Mouse (Mus musculus) frontal cortex, postnatal 25 days (tissue): ENCODE results near the gene Cyp2d40.
"Not testable (repeated sequence)": the region's sequence is repeated elsewhere in the genome, so short reads cannot be mapped to it uniquely, and the experiment has no call there.

ENCODE experiments used
- DNase-seq, 2 experiments: peaks; one replicate each; pipeline ENCODE4 v3.0.0; 2022; ENCODE audit warnings: low spot score in 2 of 2

Cyp2d40 gene

DNA sequence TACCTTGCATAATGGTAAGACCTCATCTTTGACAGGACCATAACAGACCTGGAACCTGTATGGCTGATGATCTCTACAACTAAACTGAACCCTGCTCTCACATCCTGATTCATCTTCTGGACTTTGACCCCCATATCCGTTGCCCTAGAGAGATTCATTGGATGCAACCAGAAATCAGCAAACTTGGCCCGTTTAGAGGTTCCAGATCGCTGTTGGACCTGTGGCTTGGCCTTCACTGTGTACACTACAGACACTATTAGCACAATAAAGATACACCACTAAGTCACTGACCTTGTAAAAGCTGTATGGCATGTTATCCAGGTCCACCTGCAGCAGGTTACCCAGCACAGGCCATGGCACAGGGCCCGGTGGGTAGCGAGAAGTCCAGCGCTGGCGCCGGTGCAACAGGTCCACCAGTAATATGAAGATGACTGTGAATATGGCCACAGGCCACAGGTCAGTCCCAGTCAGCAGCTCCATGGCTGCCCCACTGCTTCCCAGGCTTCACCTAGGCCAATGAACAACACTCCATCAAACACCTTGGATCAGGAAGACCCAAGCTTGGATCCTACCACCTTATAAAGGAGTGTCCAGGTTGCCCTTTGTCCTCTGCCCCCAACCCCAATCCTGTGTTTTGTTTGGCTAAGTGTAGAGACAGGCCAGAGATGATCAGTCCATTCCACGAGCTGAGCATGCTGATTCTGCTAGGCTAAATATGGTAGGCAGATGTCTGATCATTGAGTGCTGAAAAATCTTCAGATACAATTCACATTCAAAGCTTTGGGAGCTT is at the start of gene Cyp2d40:
Gene Cyp2d40 (minus strand): TSS at position 553 of the 790 bp plus-strand sequence.
- DNase-seq, result no peak

DNA sequence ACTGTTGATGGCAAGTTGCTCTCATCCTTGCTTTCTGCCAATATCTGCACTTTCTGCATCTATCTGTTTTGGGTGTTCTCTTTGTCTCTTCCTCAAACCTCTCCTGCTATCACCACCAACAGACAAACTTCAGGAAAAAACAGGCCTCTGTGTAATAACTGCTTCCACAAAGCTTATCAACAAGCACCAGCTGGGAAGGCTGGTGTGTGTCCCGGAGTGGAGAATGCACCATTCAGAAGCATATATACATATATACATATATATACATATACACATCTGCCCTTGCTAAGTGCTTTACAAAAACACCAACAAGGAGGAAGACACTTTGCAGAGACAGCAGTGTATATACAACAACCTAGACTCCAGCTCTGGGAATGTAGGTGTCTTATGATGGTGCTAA is 46.6 kb upstream of the Cyp2d40 start:
- no peak for DNase-seq

DNA sequence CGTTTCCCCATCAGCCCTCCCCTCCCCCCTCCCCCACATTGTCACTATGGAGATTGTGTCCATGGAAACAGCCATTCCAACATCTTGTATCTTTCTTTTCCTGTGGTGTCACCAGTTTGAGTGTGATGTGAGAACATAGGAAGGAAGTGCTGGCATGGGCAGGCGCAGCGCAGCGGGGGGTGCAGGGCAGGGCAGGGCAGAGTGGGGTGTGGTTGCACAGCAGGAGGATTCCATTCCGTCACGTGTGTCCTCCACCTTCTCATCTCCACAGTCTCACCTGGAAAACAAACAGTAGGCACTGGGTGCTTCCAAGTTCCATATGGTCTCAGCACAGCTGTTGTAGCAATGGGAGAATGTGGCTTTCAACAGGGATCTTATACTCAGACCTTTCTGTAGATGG is 45.5 kb upstream of the Cyp2d40 start:
- DNase-seq, result no peak

DNA sequence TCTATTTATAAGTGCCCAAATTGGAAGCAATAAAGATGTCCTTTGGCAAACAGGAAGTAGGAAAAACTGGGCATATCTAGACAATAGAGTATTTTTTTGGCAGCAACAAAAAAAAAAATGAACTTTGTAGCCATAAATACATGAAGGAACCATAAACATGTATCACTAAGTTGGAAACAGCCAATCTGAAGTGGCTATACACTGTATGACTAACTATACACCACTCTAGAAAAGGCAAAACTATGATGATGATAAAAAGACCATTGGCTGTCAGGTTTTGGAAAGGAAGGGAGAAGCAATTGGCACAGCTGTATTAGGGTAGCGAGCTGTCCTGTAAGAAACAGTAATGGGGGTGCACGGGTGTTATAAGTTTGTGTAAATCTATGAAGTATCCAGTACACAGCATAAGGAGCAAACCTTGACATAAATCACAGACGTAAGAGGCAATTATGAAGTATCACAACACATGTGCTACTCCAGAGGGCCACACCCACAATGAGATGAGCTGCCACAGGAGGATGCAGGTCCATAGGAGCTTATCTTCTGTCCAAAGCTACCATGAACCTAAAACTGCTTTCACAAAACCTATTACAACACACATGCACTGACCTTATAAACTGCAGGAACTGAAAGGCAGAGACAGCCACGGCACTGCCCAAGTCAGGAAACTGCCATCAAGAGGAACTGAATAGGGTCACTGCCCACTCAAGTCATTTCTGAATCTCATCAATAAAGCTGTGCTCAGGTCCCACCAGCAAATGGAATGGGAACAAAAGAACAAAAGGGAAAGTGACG is 43.2 kb upstream of the Cyp2d40 start:
- no peak for DNase-seq

DNA sequence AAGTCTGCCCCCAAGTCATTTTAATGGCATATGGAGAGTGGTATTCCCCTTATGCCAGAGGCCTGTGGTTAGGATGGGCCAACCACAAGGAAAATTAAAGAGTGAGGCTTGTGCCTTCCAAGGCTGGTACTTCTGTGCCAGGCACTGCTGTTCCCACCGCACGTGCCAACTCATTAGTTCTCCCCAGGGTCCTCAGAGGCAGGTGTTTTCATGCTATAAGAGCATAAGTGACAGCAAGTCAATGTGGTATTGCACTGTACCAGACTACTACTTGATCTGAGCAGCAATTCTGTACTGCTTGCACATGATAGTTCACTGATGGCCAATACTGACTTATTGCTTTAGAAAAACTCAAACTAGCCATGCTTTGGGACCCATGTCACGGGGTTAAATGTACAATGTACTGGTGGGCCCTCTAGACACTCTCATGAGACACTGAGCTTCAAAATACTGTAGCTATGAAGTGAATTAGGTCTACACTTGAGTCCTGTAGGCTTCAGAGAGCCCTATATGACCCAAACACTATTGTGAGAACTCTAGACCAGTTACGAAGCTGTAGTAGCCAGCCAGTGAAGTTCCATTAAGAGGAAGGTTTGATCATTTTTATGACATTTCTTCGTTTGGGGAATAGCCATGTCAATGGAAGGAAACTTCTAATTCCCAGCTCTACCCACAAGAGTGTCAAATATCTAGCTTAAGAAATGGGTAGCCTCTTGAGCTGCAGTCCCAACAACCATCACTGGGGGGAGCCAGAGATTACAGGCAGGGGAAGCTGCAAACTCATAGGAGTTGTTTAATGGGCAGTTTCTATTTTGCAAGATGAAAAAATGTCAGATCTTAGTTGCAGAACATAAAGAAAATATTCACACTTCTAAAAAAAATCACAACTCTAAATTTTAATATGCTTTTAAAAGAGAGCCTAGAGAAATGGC is 41.0 kb upstream of the Cyp2d40 start:
- peak; percentile 90 to 91 for DNase-seq

DNA sequence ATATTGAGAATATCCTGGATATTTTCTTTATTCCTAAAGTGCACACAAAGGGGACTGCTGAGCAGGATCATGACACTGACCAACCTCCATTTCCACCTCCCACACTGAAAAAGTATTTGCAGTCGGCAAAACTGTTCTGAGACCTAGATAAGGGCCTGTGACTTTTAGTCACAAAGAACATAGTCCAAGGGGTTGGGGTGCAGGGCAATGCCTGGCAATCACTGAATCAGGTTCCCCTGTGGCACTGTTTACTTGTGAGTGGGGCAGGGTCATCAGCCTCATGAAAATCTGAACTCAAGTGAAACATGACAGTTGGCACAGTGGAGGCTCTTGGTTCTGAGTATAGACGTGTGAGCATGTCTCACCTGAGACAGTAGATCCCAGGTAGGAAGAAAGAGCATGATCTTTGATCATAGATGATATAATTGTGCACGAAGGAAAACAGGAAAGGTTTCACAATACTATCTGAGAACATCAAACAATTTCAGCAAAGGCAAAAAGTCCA is 32.0 kb upstream of the Cyp2d40 start:
- DNase-seq, result no peak

DNA sequence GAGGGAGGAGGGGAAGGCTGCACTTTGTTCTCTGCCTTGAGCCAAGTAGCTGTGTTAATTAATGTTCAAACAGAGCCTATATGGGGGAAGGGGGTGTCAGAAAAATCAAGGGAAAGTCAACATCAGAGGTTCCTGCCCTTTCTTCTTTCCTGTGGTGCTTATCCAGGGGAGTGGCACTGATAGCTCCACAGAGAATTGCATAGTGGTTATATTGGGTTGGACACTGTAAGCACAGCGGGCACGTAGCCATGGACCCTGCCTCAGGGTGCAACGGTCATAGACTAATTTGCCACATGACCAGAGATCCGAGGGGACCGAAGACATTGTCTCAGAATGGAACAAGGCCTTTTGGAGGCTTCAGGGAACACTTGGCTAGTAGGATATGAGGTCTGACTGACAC is 30.3 kb upstream of the Cyp2d40 start, which contains the start of gene Cyp2d26:
Gene Cyp2d26 (minus strand): TSS at position 18 of the 400 bp plus-strand sequence.
- DNase-seq, result no peak

DNA sequence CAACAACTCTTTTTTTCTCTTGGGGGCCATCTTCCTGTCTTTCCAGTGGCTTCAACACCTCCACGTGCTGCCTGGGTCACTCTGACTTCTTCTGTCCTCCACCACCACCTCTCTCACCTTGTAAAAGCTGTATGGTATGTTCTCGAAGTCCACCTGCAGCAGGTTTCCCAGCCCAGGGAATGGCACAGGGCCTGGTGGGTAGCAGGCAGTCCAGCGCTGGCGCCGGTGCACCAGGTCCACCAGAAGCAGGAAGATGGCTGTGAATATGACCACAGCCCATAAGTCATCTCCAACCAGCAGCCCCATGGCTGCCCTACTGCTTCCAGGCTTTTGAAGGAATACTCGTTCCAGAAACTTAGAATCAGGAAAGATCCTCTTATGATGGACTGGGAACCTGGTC is 29.9 kb upstream of the Cyp2d40 start:
- no peak for DNase-seq

DNA sequence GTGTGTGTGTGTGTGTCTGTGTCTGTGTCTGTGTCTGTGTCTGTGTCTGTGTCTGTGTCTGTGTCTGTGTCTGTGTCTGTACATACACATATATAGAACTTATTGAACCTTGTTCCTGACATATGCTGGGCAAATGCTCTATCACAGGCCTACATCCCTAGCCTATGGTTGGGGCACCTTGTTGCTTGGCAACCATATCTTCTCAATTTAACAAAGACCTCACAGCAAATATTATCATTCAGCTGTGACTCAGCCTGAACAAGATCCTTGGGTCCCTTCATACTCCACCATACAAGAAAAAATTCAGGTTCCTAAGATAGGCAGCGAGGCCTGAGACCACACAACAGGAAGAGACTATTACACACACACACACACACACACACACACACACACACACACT is 29.5 kb upstream of the Cyp2d40 start:
- no peak for DNase-seq

DNA sequence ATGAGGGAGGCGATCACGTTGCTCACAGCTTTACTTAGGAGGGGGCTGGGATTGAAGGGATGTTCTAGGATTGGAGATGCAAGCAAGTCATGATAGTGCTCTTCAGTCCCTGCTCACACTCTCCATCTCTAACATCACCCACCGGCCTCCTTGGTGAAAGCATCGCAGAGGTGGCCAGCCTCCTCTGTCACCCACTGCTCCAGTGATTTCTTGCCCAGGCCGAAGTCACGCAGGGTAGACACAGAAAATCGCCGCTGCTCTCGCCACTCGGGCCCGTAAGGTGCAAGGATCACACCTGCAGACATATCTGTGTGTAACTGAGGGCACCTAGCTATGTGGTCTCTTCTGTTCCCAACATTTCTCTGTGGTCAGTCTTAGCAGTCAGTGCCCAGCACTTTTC is 28.6 kb upstream of the Cyp2d40 start:
- no peak for DNase-seq

DNA sequence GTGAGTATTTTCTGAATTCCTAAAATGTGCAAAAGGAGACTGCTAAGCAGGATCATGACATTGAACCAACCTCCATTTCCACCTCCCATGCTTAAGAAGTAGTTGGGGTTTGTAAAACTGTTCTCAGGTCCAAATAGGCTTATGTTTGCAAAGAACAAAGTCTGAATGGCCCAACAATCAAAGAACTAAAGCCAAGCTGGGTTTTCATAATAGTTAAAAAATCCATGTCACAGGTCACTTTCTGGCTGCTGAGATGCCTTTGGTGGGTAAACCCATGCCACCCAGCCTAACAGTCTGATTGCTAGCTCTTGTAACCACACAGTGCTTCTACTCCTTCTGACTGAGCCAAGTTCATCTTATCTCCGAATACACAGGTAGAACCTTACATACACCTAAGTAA is 20.6 kb upstream of the Cyp2d40 start:
- DNase-seq, result no peak

DNA sequence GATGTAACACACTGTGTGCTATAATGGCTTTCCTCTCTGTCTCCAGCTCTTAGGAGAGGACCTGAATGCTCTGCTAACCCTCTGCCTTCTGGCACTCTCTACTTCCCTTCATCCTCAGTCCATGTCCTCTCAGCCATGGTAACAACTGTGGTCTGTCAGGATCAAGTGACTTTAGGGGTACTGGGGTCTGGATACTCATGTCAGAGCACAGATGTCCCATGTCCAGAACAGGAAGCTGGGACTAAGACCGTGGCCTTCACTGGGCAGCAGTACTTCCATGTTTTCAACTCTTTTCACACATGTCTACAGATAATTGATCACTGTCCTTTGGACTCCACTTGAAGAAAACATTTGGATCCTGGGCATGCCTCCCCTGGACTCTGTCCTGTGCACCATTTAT is 19.8 kb upstream of the Cyp2d40 start:
- no peak for DNase-seq

DNA sequence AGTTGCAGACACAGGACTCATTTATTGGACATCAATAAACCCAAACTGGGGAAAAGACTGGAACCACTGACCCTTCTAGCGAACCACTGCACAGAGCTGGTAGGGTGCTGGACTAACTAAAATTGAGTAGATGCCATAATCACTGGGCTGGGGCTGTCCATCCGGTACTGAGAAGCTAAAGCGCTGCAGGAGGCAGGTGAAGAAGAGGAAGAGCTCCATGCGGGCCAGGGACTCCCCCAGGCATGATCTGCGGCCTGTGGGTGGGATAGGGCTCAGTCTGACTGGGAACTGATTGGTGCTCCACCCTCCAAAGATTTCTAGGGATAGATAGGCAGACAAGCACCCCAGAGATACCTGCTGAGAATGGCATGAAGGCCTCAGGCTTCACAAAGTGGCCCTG is 13.9 kb upstream of the Cyp2d40 start:
- not testable (repeated sequence) for DNase-seq

DNA sequence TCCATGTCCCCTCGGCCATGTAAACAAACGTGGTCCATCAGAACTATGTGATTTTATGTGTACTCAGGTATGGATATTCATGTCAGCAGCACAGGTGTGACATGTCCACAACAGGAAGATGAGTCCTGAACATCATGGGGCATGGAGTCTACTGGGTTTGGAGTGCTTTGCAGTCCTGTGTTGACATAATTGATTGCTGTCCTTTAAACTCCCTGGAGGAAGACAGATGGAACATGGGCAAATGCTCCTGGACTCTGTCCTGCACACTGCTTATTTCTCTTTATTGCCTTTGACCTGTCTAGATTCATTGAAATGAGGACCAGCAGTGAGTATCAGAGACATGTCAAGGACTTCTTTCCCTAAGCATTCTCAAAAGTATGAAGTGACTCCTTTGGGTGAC is 2.0 kb upstream of the Cyp2d40 start:
- no peak for DNase-seq

DNA sequence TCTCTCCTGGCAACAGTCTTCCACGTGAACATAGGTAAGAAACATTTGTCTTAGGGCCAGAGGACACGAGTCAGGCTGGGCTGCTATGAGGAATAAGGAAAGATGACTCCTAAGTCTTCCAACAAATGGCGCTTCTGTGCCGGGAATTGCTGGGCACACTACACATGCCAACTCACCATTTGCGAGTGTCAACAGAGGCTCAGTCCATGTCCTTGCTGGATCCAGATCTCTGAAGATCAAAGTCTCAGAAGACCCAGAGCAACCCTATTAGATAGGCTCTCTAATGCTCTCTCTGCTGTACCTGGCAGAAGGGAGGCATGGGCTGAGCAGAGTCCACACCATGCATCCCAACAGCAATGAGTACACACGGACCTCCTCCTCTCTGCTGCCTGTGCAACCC is 898 bp upstream of the Cyp2d40 start:
- DNase-seq, result no peak

DNA sequence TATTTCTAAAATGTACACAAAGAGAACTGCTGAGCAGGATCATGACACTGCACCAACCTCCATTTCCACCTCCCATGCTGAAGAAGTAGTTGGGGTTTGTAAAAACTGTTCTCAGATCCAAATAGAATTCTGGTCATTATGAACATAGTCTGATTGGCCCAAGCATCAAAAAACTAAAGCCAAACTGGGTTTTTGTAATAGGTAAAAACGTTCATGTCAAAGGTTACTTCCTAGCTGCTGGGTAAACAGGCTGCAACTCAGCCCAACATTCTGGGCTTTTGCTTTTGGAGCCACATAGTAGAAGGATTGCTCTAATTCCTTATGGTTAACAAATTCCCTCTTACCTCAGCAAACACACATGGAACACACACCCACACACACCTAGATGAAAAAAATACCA is 15.8 kb downstream of the Cyp2d40 start:
- DNase-seq, result no peak

DNA sequence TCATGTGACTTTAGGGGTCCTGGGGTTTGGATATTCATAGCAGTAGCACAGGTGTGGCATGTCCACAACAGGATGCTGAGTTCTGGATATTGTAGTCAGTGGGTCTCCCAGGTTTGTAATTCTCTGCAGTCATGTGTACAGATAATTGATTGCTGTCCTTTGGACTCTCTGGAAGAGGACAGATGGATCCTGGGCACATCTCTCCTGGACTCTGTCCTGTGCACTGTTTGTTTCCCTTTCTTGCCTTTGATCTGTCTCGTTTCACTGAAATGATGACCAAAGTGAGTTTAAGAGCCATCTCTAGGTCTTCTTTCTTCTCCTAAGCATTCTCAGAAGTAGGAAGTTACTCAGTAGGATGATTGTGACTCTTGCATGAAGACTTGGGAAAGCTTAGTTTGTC is 16.5 kb downstream of the Cyp2d40 start:
- DNase-seq, result no peak

DNA sequence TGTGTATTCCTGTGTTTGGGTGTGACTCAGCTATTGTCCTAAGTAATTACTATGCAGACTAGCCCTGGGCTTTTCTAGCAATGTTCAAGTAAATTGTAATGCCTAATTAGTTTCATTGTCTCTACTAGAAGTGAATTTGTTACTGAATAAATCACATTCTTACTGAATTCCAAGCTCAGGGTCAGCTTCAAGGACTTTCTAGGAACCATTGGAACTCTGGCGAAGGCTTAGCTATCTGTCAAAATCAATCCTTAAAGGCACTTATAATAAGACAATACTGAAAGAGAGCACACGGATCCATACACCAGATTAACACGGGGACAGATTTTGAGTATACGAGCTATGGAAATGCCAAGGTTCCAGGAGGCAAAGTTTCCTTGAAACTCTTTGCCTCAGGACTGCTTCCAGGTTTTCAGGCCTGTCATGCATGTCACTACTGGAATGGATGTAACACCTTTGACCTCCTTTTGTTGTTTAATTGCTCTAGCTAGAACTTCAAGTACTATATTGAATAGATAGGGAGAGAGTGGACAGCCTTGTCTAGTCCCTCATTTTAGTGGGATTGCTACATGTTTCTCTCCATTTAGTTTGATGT is 30.6 kb downstream of the Cyp2d40 start:
- DNase-seq, result not testable (repeated sequence)
